Mouse (Mus musculus) stomach, embryonic 15.5 days (tissue): ENCODE results near the gene Ina. TPM values are rescaled to one million over a fixed set of nuclear protein-coding genes. Genes with fewer than 3 reads are reported as not detected.

ENCODE experiments used
- ATAC-seq: fragments of 200-750 bp; cut with Nextera tagmentation; 2 replicates; pipeline ENCODE4 v1.8.0; 2017; ENCODE audit warnings: low read depth, moderate number of reproducible peaks, moderate TSS enrichment; ENCODE audit not compliant: insufficient read depth, low FRiP score
- H3K27ac ChIP-seq: fragments of 300-500 bp; sonication (generic); 2 replicates; pipeline ENCODE4 v1.5.1; 2015; ENCODE audit warnings: mild to moderate bottlenecking, inconsistent platforms
- H3K27me3 ChIP-seq: fragments of 300-500 bp; sonication (generic); replicated peaks from 2 replicates; pipeline ENCODE4 v1.6.1; 2015; ENCODE audit warnings: inconsistent platforms
- H3K36me3 ChIP-seq: fragments of 300-500 bp; sonication (generic); 2 replicates; pipeline ENCODE4 v1.6.1; 2015; ENCODE audit warnings: inconsistent platforms
- H3K4me1 ChIP-seq: fragments of 300-500 bp; sonication (generic); 2 replicates; pipeline ENCODE4 v1.6.1; 2015; ENCODE audit warnings: inconsistent platforms
- H3K4me2 ChIP-seq: fragments of 300-500 bp; sonication (generic); 2 replicates; pipeline ENCODE4 v1.6.1; 2015; ENCODE audit warnings: mild to moderate bottlenecking, inconsistent platforms
- H3K4me3 ChIP-seq: fragments of 300-500 bp; sonication (generic); replicated peaks from 2 replicates; pipeline ENCODE4 v1.5.1; 2015; ENCODE audit warnings: inconsistent platforms
- H3K9ac ChIP-seq: fragments of 300-500 bp; sonication (generic); 2 replicates; pipeline ENCODE4 v1.6.1; 2015; ENCODE audit warnings: inconsistent platforms
- H3K9me3 ChIP-seq: fragments of 300-500 bp; sonication (generic); 2 replicates; pipeline ENCODE4 v1.6.1; 2016; ENCODE audit warnings: inconsistent platforms
- WGBS: fragments of 180-500 bp; shearing (Covaris S2); methylation state at CpG from one replicate; pipeline ENCODE4 v1.1.7; 2015; 5-methylcytosine and 5-hydroxymethylcytosine counted together
- polyA plus RNA-seq: library from polyadenylated mRNA; unstranded; fragments of >200 nt; fragmentation: Nextera tagmentation; extraction: Ambion mirVana; gene quantifications from 2 replicates; pipeline ENCODE4 v1.2.1, GENCODE M21; 2015

Ina gene
- polyA plus RNA-seq, 1 experiment from 2014 or later, result 13.7 TPM

- WGBS, result 87% methylated on average over 13 of the region's 13 CpGs
- H3K4me1 ChIP-seq, result peaks cover 16% of the 10 kb centered on the region
- no peak for ATAC-seq
- no peak overlapping the region for H3K27ac ChIP-seq
- H3K4me2 ChIP-seq, result no peak overlapping the region
- H3K27me3 ChIP-seq, result no peaks in the 10 kb centered on the region
- no peak overlapping the region for H3K4me3 ChIP-seq
- H3K36me3 ChIP-seq, result peaks cover 5% of the 10 kb centered on the region; the same call in 1 of the 2 replicates
- no peak overlapping the region for H3K9ac ChIP-seq
- no peaks in the 10 kb centered on the region for H3K9me3 ChIP-seq
Observed at GRCm38 (mm10) chr19:47047236-47047833, 32.8 kb downstream of the Ina start.

GRCm38 (mm10) chr19:47049061-47049460, 34.6 kb downstream of the Ina start:
- Histone ChIP-seq H3K36me3 (peaks cover 5% of the 10 kb centered on the region; the same call in 1 of the 2 replicates), H3K9me3 (no peaks in the 10 kb centered on the region), H3K27ac (no peak overlapping the region), H3K4me2 (peak overlapping the region; percentile 79; the same call in 1 of the 2 replicates), H3K4me3 (no peak overlapping the region), H3K27me3 (no peaks in the 10 kb centered on the region), H3K9ac (no peak overlapping the region), H3K4me1 (peaks cover 16% of the 10 kb centered on the region)
- 57% methylated on average over 4 of the region's 4 CpGs for WGBS
- ATAC-seq, result no peak

GRCm38 (mm10) chr19:47049840-47050239, 35.3 kb downstream of the Ina start:
- no peak for ATAC-seq
- Histone ChIP-seq H3K9ac (peak overlapping the region; percentile 69; the same call in 1 of the 2 replicates), H3K9me3 (no peaks in the 10 kb centered on the region), H3K4me1 (peaks cover 16% of the 10 kb centered on the region), H3K4me2 (peak overlapping the region; percentile 79), H3K27ac (peak overlapping the region; percentile 90; the same call in 1 of the 2 replicates), H3K36me3 (peaks cover 5% of the 10 kb centered on the region; the same call in 1 of the 2 replicates), H3K4me3 (peak overlapping the region; percentile 86), H3K27me3 (no peaks in the 10 kb centered on the region)
- 6% methylated on average over 7 of the region's 7 CpGs for WGBS

GRCm38 (mm10) chr19:47050271-47051032, 36.0 kb downstream of the Ina start, which contains the start of gene Pcgf6:
Gene Pcgf6, minus strand, starts transcription at chr19:47050906.
- H3K4me3 ChIP-seq, result peak within 1 kb of the TSS; percentile 86
- peak within 1 kb of the TSS; percentile 69 for H3K9ac ChIP-seq
- H3K36me3 ChIP-seq, result peaks cover 5% of the 10 kb centered on the region; the same call in 1 of the 2 replicates
- peak within 1 kb of the TSS; percentile 79 for H3K4me2 ChIP-seq
- WGBS, result under 1% methylated on average over 73 of the region's 75 CpGs
- peak within 1 kb of the TSS; percentile 90 for H3K27ac ChIP-seq
- ATAC-seq, result peak; percentile 88
- no peaks in the 10 kb centered on the region for H3K9me3 ChIP-seq
- no peaks in the 10 kb centered on the region for H3K27me3 ChIP-seq
- H3K4me1 ChIP-seq, result peaks cover 16% of the 10 kb centered on the region

GRCm38 (mm10) chr19:47052927-47053326, 38.4 kb downstream of the Ina start:
- peaks cover 16% of the 10 kb centered on the region for H3K4me1 ChIP-seq
- no peak overlapping the region for H3K4me2 ChIP-seq
- no peak for ATAC-seq
- H3K9me3 ChIP-seq, result no peaks in the 10 kb centered on the region
- H3K9ac ChIP-seq, result no peak overlapping the region
- no peak overlapping the region for H3K27ac ChIP-seq
- no peak overlapping the region for H3K4me3 ChIP-seq
- no peaks in the 10 kb centered on the region for H3K36me3 ChIP-seq
- 82% methylated on average over 4 of the region's 4 CpGs for WGBS
- H3K27me3 ChIP-seq, result no peaks in the 10 kb centered on the region

GRCm38 (mm10) chr19:47053471-47053870, 39.0 kb downstream of the Ina start:
- Histone ChIP-seq H3K27ac (no peak overlapping the region), H3K4me1 (peaks cover 16% of the 10 kb centered on the region), H3K36me3 (no peaks in the 10 kb centered on the region), H3K9ac (no peak overlapping the region), H3K4me3 (no peak overlapping the region), H3K27me3 (no peaks in the 10 kb centered on the region), H3K9me3 (no peaks in the 10 kb centered on the region), H3K4me2 (no peak overlapping the region)
- 62% methylated on average over 4 of the region's 4 CpGs for WGBS
- ATAC-seq, result peak; percentile 40; the same call in 1 of the 2 replicates

GRCm38 (mm10) chr19:47057684-47058083, 43.2 kb downstream of the Ina start:
- no peak overlapping the region for H3K9ac ChIP-seq
- no peak overlapping the region for H3K27ac ChIP-seq
- H3K9me3 ChIP-seq, result no peaks in the 10 kb centered on the region
- no peaks in the 10 kb centered on the region for H3K27me3 ChIP-seq
- WGBS, result 69% methylated on average over 1 of the region's 1 CpGs
- ATAC-seq, result no peak
- no peaks in the 10 kb centered on the region for H3K4me1 ChIP-seq
- H3K36me3 ChIP-seq, result no peaks in the 10 kb centered on the region
- H3K4me2 ChIP-seq, result no peak overlapping the region
- no peak overlapping the region for H3K4me3 ChIP-seq

GRCm38 (mm10) chr19:47065860-47066259, 51.4 kb downstream of the Ina start:
- Histone ChIP-seq H3K36me3 (no peaks in the 10 kb centered on the region; the same call in 1 of the 2 replicates), H3K27me3 (no peaks in the 10 kb centered on the region), H3K9ac (no peak overlapping the region), H3K4me1 (peaks cover 6% of the 10 kb centered on the region; the same call in 1 of the 2 replicates), H3K4me3 (no peak overlapping the region), H3K4me2 (no peak overlapping the region), H3K9me3 (no peaks in the 10 kb centered on the region), H3K27ac (no peak overlapping the region)
- WGBS, result 87% methylated on average over 3 of the region's 3 CpGs
- ATAC-seq, result no peak

- Histone ChIP-seq H3K36me3 (peaks cover 2% of the 10 kb centered on the region; the same call in 1 of the 2 replicates), H3K9ac (peak within 1 kb of the TSS; percentile 92), H3K4me1 (peaks cover 6% of the 10 kb centered on the region; the same call in 1 of the 2 replicates), H3K27ac (peak within 1 kb of the TSS; percentile 87), H3K4me2 (peak within 1 kb of the TSS; percentile 59), H3K4me3 (peak within 1 kb of the TSS; percentile 93), H3K9me3 (no peaks in the 10 kb centered on the region), H3K27me3 (no peaks in the 10 kb centered on the region)
- peak; percentile 74; the same call in 1 of the 2 replicates for ATAC-seq
- WGBS, result 9% methylated on average over 49 of the region's 49 CpGs
Observed at GRCm38 (mm10) chr19:47067096-47067882, 52.8 kb downstream of the Ina start, which contains the start of gene Taf5. Gene Taf5, plus strand, starts transcription at chr19:47067746.

- ATAC-seq, result peak; percentile 94
- Histone ChIP-seq H3K36me3 (peaks cover 4% of the 10 kb centered on the region), H3K4me2 (peak overlapping the region; percentile 55), H3K9ac (peak overlapping the region; percentile 92), H3K27ac (peak overlapping the region; percentile 87), H3K4me3 (peak overlapping the region; percentile 93), H3K9me3 (no peaks in the 10 kb centered on the region), H3K4me1 (peaks cover 6% of the 10 kb centered on the region; the same call in 1 of the 2 replicates), H3K27me3 (no peaks in the 10 kb centered on the region)
- WGBS, result under 1% methylated on average over 66 of the region's 72 CpGs
Observed at GRCm38 (mm10) chr19:47067924-47068611, 53.6 kb downstream of the Ina start.
